Mouse (Mus musculus): ENCODE results near the gene Foxp1. TPM values are rescaled to one million over a fixed set of nuclear protein-coding genes. Genes with fewer than 3 reads are reported as not detected.

Foxp1 gene
- polyA plus RNA-seq, 1 experiment from 2014 or later = 77.4 TPM

DNA sequence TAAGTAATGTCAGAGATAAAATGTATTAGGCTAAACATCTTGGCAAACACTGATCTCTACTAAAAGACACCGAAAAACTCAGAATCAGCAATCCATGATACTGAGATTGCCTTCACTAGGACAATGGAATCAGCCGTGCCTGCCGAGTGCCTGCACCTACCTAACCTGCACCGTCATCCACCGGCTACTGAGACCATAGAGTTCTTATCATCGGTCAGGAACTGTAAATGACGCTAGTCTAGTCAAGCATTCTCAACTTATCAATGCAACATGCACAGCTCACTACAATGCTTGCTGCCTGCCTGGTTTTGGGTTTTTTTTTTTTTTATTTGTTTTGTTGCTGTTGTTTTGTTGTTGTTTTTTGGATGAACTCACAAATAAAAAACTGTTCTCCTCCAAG, 542.1 kb downstream of the Foxp1 start:
- Histone ChIP-seq H3K27ac (no peak overlapping the region), H3K9me3 (no peaks in the 10 kb centered on the region), H3K4me3 (replicated peaks) (no peak overlapping the region), H3K4me1 (replicated peaks) (no peaks in the 10 kb centered on the region), H3K27me3 (no peaks in the 10 kb centered on the region), H3K9ac (replicated peaks) (no peak overlapping the region), H3K4me2 (no peak overlapping the region), H3K36me3 (peaks cover 23% of the 10 kb centered on the region)
- 92% methylated on average over 7 of the region's 7 CpGs for WGBS
- no peak for ATAC-seq (ENCODE audit: insufficient number of reproducible peaks, insufficient read depth, low FRiP score, low TSS enrichment, low read depth)

GRCm38 (mm10) chr6:98980001-98980400, 542.5 kb downstream of the Foxp1 start:
- no peaks in the 10 kb centered on the region for H3K9me3 ChIP-seq
- ATAC-seq (ENCODE audit: insufficient number of reproducible peaks, insufficient read depth, low FRiP score, low TSS enrichment, low read depth) = no peak
- H3K27me3 ChIP-seq = no peaks in the 10 kb centered on the region
- H3K4me2 ChIP-seq = no peak overlapping the region
- H3K4me3 ChIP-seq (replicated peaks) = no peak overlapping the region
- H3K4me1 ChIP-seq (replicated peaks) = no peaks in the 10 kb centered on the region
- H3K9ac ChIP-seq (replicated peaks) = no peak overlapping the region
- H3K36me3 ChIP-seq = peaks cover 27% of the 10 kb centered on the region
- no peak overlapping the region for H3K27ac ChIP-seq
- 94% methylated on average over 7 of the region's 7 CpGs for WGBS

DNA sequence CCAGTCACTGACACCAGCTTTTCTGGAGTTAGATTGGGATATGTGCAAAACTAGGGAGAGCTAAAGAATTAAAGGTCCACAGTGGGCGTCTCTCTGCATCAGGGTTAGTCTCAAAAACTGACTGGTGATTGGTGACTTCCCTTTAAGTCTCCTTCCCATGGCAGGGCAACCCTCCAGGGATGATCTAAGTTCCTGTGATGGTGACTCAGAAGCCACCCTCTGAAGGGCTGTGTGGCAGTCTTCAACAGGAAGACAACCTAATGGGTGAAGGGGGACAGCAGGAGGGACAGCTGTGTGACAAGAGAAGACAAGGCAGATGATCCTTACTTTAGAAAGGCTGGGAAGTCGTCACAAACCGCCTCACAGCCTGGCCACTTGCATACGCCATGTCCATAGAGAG, 544.7 kb downstream of the Foxp1 start:
- 94% methylated on average over 4 of the region's 4 CpGs for WGBS
- H3K9me3 ChIP-seq = no peaks in the 10 kb centered on the region
- no peak overlapping the region for H3K27ac ChIP-seq
- H3K4me1 ChIP-seq (replicated peaks) = no peaks in the 10 kb centered on the region
- no peak overlapping the region for H3K9ac ChIP-seq (replicated peaks)
- no peaks in the 10 kb centered on the region for H3K27me3 ChIP-seq
- peaks cover 31% of the 10 kb centered on the region for H3K36me3 ChIP-seq
- no peak for ATAC-seq (ENCODE audit: insufficient number of reproducible peaks, insufficient read depth, low FRiP score, low TSS enrichment, low read depth)
- no peak overlapping the region for H3K4me3 ChIP-seq (replicated peaks)
- no peak overlapping the region for H3K4me2 ChIP-seq

GRCm38 (mm10) chr6:98975918-98976317, 546.6 kb downstream of the Foxp1 start:
- ATAC-seq (ENCODE audit: insufficient number of reproducible peaks, insufficient read depth, low FRiP score, low TSS enrichment, low read depth) = no peak
- no peak overlapping the region for H3K27ac ChIP-seq
- peaks cover 14% of the 10 kb centered on the region for H3K4me1 ChIP-seq (replicated peaks)
- H3K4me2 ChIP-seq = no peak overlapping the region
- WGBS = 90% methylated on average over 6 of the region's 6 CpGs
- no peaks in the 10 kb centered on the region for H3K9me3 ChIP-seq
- H3K36me3 ChIP-seq = peaks cover 31% of the 10 kb centered on the region
- H3K27me3 ChIP-seq = no peaks in the 10 kb centered on the region
- H3K9ac ChIP-seq (replicated peaks) = no peak overlapping the region
- no peak overlapping the region for H3K4me3 ChIP-seq (replicated peaks)

DNA sequence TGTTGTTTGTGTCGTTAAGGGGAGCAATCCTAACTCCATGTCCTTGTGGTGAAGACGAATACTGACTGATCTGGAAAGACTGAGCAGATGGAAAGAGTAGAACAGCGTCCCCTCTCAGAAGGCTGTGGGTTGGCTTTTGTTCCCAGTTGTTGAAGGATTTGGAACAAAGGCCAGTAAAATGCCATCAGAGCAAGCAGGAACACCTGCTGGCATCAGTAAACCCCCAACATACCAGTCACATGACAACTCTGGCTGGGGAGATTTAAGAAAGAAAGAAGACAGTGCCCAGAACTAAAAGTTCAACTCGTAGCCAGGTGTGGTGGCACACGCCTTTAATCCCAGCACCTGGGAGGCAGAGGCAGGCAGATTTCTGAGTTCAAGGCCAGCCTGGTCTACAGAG, 549.1 kb downstream of the Foxp1 start:
- Histone ChIP-seq H3K4me3 (replicated peaks) (no peak overlapping the region), H3K36me3 (peaks cover 31% of the 10 kb centered on the region), H3K27ac (peak overlapping the region; percentile 83; the same call in 1 of the 2 replicates), H3K9me3 (no peaks in the 10 kb centered on the region), H3K9ac (replicated peaks) (no peak overlapping the region), H3K27me3 (no peaks in the 10 kb centered on the region), H3K4me2 (no peak overlapping the region), H3K4me1 (replicated peaks) (peaks cover 21% of the 10 kb centered on the region)
- WGBS = 83% methylated on average over 5 of the region's 5 CpGs
- no peak for ATAC-seq (ENCODE audit: insufficient number of reproducible peaks, insufficient read depth, low FRiP score, low TSS enrichment, low read depth)

DNA sequence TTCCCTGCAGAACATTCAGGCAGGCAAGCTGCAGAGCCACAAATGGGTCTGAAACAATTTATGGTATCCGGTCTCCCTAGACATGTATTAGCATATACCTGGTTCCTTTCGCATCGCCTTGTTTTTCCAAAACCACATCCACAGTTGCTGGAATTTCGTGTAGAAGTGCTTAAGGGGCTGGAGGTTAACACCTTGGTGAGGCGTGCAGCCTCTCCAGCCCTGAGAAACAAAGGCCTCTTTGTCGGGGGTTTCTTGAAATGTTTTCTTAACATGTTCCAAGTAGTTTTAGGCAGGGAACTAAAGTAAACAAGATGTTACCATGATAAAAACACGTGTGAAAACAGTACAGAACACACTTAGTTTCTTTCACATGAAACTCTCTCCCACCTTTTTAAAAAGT, 550.1 kb downstream of the Foxp1 start:
- H3K9ac ChIP-seq (replicated peaks) = no peak overlapping the region
- H3K27me3 ChIP-seq = 0 out of 2 replicates have a peak, but pooled peaks cover 6% of the 10 kb centered on the region
- H3K4me1 ChIP-seq (replicated peaks) = peaks cover 21% of the 10 kb centered on the region
- ATAC-seq (ENCODE audit: insufficient number of reproducible peaks, insufficient read depth, low FRiP score, low TSS enrichment, low read depth) = peak; percentile 59; the same call in 1 of the 2 replicates
- H3K4me3 ChIP-seq (replicated peaks) = no peak overlapping the region
- no peaks in the 10 kb centered on the region for H3K9me3 ChIP-seq
- no peak overlapping the region for H3K4me2 ChIP-seq
- 42% methylated on average over 7 of the region's 7 CpGs for WGBS
- peaks cover 23% of the 10 kb centered on the region for H3K36me3 ChIP-seq
- H3K27ac ChIP-seq = peak overlapping the region; percentile 83

DNA sequence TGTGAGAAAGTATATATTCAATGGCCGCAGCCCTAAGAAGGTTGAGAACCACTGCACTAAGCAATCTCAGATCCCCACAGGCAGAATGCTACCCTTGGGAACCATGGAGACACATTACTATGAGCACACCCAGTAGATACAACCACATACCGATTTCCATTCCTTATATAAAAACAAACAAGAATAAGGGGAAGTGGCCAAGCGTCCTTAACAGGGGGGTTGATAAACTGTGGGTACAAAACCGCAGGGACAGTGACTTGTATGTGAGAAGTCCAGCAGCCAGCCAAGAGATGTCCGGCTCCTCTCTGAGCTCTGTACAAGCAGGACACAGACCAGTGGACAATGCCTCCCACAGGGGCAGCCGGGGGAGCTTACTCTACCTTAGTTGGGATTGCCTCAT, 563.2 kb downstream of the Foxp1 start:
- peaks cover 6% of the 10 kb centered on the region; the same call in 1 of the 2 replicates for H3K4me1 ChIP-seq (replicated peaks)
- H3K9ac ChIP-seq (replicated peaks) = no peak overlapping the region
- WGBS = 96% methylated on average over 6 of the region's 6 CpGs
- H3K27ac ChIP-seq = no peak overlapping the region
- peaks cover 8% of the 10 kb centered on the region; the same call in 1 of the 2 replicates for H3K36me3 ChIP-seq
- no peak overlapping the region for H3K4me3 ChIP-seq (replicated peaks)
- no peaks in the 10 kb centered on the region for H3K27me3 ChIP-seq
- no peak overlapping the region for H3K4me2 ChIP-seq
- H3K9me3 ChIP-seq = no peaks in the 10 kb centered on the region
- ATAC-seq (ENCODE audit: insufficient number of reproducible peaks, insufficient read depth, low FRiP score, low TSS enrichment, low read depth) = no peak

DNA sequence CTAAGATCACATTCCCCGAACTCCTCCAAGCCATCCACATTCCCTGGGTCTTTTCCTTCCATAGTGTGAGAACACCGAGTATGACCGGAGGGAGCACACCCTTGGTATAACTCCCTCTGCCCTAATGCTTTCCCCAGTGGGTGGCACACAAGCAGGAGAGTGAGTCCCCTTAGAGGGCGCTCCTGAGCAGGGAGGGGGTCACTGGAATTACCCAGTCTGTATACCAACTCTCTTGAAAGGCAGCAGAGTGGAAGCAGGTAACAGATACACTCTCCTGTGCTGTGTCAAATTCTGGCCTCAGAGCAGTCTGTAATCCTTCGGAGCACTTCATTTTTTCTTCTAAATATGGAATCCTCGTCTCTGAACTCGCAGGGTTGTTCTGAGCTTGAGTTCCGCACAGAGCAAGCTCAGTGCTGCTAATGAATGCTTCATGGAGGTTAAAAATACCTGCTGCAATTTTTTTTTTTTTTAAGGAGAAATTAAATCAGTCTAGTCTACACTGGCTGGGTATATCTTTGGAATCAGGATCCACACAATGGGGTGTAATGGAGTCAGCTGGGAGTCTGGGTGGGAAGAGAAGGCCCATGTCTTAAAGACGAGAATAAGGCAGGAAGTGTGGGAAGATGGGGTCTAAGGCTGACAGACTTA, 565.9 kb downstream of the Foxp1 start:
- no peak overlapping the region for H3K4me3 ChIP-seq (replicated peaks)
- H3K4me2 ChIP-seq = no peak overlapping the region
- H3K9me3 ChIP-seq = no peaks in the 10 kb centered on the region
- ATAC-seq (ENCODE audit: insufficient number of reproducible peaks, insufficient read depth, low FRiP score, low TSS enrichment, low read depth) = no peak
- H3K4me1 ChIP-seq (replicated peaks) = peaks cover 6% of the 10 kb centered on the region; the same call in 1 of the 2 replicates
- no peak overlapping the region for H3K9ac ChIP-seq (replicated peaks)
- no peaks in the 10 kb centered on the region for H3K27me3 ChIP-seq
- WGBS = 85% methylated on average over 9 of the region's 9 CpGs
- H3K27ac ChIP-seq = no peak overlapping the region
- peaks cover 22% of the 10 kb centered on the region; the same call in 1 of the 2 replicates for H3K36me3 ChIP-seq

DNA sequence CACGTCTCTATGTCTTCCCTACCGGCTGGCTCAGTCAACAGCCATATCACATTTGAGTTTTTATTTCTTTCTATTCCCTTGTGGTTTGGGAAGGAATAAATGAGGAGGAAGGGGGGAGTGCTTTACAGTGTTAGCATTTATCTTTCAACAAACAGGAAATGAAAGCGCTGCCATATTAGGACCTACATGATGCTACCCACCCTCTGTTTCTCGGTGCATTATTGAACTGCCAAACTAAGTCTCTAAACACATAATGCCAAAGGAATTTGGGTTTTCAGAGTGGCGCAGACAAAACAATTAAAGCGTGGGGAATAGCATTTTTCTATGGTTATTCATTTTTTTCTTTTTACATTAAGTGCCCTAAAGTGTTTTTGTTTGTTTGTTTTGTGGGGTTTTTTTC, 566.8 kb downstream of the Foxp1 start:
- no peak for ATAC-seq (ENCODE audit: insufficient number of reproducible peaks, insufficient read depth, low FRiP score, low TSS enrichment, low read depth)
- Histone ChIP-seq H3K27ac (no peak overlapping the region), H3K4me2 (no peak overlapping the region), H3K4me1 (replicated peaks) (peaks cover 13% of the 10 kb centered on the region), H3K9me3 (no peaks in the 10 kb centered on the region), H3K9ac (replicated peaks) (no peak overlapping the region), H3K27me3 (no peaks in the 10 kb centered on the region), H3K4me3 (replicated peaks) (no peak overlapping the region), H3K36me3 (peaks cover 22% of the 10 kb centered on the region; the same call in 1 of the 2 replicates)
- WGBS = 77% methylated on average over 6 of the region's 6 CpGs

DNA sequence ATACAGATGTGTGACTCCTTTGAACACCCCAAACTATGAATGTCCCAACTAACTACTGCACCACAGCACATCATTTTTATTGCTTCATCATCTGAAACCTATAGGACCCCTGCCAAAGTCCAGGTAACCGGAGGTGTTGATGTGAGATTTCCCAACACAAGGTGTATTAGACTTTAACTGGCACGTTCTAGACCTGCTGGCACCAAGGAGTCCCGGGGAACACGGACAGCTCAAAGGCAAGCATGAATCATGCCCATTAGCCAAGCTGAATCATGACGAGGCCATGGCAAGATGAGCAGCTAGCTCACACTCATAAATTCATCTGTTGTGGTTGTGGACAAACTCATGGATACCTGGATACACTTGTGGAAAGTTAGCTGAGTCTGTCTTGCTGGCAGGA, 568.1 kb downstream of the Foxp1 start:
- no peaks in the 10 kb centered on the region for H3K27me3 ChIP-seq
- ATAC-seq (ENCODE audit: insufficient number of reproducible peaks, insufficient read depth, low FRiP score, low TSS enrichment, low read depth) = no peak
- no peak overlapping the region for H3K9ac ChIP-seq (replicated peaks)
- no peaks in the 10 kb centered on the region for H3K9me3 ChIP-seq
- H3K4me2 ChIP-seq = no peak overlapping the region
- peaks cover 22% of the 10 kb centered on the region; the same call in 1 of the 2 replicates for H3K36me3 ChIP-seq
- WGBS = 83% methylated on average over 5 of the region's 5 CpGs
- H3K4me1 ChIP-seq (replicated peaks) = peaks cover 22% of the 10 kb centered on the region
- no peak overlapping the region for H3K4me3 ChIP-seq (replicated peaks)
- no peak overlapping the region for H3K27ac ChIP-seq

- peak overlapping the region; percentile 80 for H3K27ac ChIP-seq
- peaks cover 20% of the 10 kb centered on the region; the same call in 1 of the 2 replicates for H3K36me3 ChIP-seq
- H3K9ac ChIP-seq (replicated peaks) = no peak overlapping the region; the same call in 1 of the 2 replicates
- peaks cover 33% of the 10 kb centered on the region for H3K4me1 ChIP-seq (replicated peaks)
- WGBS = 32% methylated on average over 6 of the region's 6 CpGs
- H3K4me3 ChIP-seq (replicated peaks) = no peak overlapping the region
- no peak for ATAC-seq (ENCODE audit: insufficient number of reproducible peaks, insufficient read depth, low FRiP score, low TSS enrichment, low read depth)
- no peaks in the 10 kb centered on the region for H3K9me3 ChIP-seq
- no peaks in the 10 kb centered on the region for H3K27me3 ChIP-seq
- H3K4me2 ChIP-seq = no peak overlapping the region
Observed at GRCm38 (mm10) chr6:98949703-98950191, 572.8 kb downstream of the Foxp1 start.

- Histone ChIP-seq H3K4me2 (no peak overlapping the region), H3K36me3 (peaks cover 19% of the 10 kb centered on the region), H3K4me3 (replicated peaks) (no peak overlapping the region), H3K27ac (peak overlapping the region; percentile 80; the same call in 1 of the 2 replicates), H3K9me3 (no peaks in the 10 kb centered on the region), H3K9ac (replicated peaks) (no peak overlapping the region), H3K27me3 (no peaks in the 10 kb centered on the region), H3K4me1 (replicated peaks) (peaks cover 33% of the 10 kb centered on the region)
- WGBS = 74% methylated on average over 7 of the region's 7 CpGs
- no peak for ATAC-seq (ENCODE audit: insufficient number of reproducible peaks, insufficient read depth, low FRiP score, low TSS enrichment, low read depth)
Observed at GRCm38 (mm10) chr6:98949286-98949685, 573.2 kb downstream of the Foxp1 start.

Data from limb, embryonic 12.5 days (tissue).